Mouse (Mus musculus) ES-E14 (cell line): Measurements from ENCODE around the gene Ica1. TPM values are rescaled to one million over a fixed set of nuclear protein-coding genes. Genes with fewer than 3 reads are reported as not detected.
A peak's percentile ranks its signal among the peaks of the same experiment; 100 is the strongest.

Experiments
- DNase-seq: peaks from one replicate; pipeline ENCODE4 v3.0.0-alpha.2; 2013; ENCODE audit warnings: low read depth, low spot score
- H3K27ac ChIP-seq: 2 replicates; pipeline ENCODE4 v1.5.1; 2012; ENCODE audit warnings: low read depth, mild to moderate bottlenecking, low read length, moderate library complexity, mixed read lengths; ENCODE audit not compliant: poor library complexity, insufficient read depth, severe bottlenecking
- H3K36me3 ChIP-seq: 2 replicates; pipeline ENCODE4 v1.6.1; 2012; ENCODE audit warnings: mild to moderate bottlenecking, low read length, moderate library complexity, mixed read lengths; ENCODE audit not compliant: control insufficient read depth, poor library complexity, insufficient read depth, severe bottlenecking
- H3K4me1 ChIP-seq, 2 experiments: fragments of 150-350 bp in 1 of 2; sonication (generic) in 1 of 2; 2 replicates each; pipeline ENCODE4 v1.6.1; 2012; ENCODE audit warnings: low read length in 2 of 2, mild to moderate bottlenecking in 1 of 2, mixed read lengths in 1 of 2; ENCODE audit not compliant: control insufficient read depth in 2 of 2, insufficient read depth in 2 of 2, poor library complexity in 1 of 2
- H3K4me3 ChIP-seq, 2 experiments: fragments of 150-350 bp in 1 of 2; sonication (generic) in 1 of 2; 2 replicates each; pipeline ENCODE4 v1.5.1; 2012; ENCODE audit warnings: low read length in 2 of 2, low read depth in 1 of 2, mild to moderate bottlenecking in 1 of 2, mixed read lengths in 1 of 2; ENCODE audit not compliant: insufficient read depth in 1 of 2, poor library complexity in 1 of 2, severe bottlenecking in 1 of 2
- H3K9ac ChIP-seq: 2 replicates; pipeline ENCODE4 v1.6.1; 2012; ENCODE audit warnings: low read depth, mild to moderate bottlenecking, low read length, mixed read lengths; ENCODE audit not compliant: poor library complexity, insufficient read depth, severe bottlenecking
- H3K9me3 ChIP-seq: fragments of 150-350 bp; sonication (generic); 2 replicates; pipeline ENCODE4 v1.6.1; 2012; ENCODE audit warnings: low read depth, mild to moderate bottlenecking, low read length; ENCODE audit not compliant: control insufficient read depth, insufficient read depth
- CHD2 ChIP-seq: IDR thresholded peaks from 2 replicates; pipeline ENCODE4 v1.6.1; 2014; ENCODE audit warnings: mild to moderate bottlenecking, low read depth, low read length, inconsistent platforms
- HCFC1 ChIP-seq: IDR thresholded peaks from 2 replicates; pipeline ENCODE4 v1.6.1; 2012; ENCODE audit warnings: low read length, inconsistent platforms, borderline replicate concordance; ENCODE audit not compliant: insufficient read depth
- MAFK ChIP-seq: IDR thresholded peaks from 2 replicates; pipeline ENCODE4 v1.6.1; 2014; ENCODE audit warnings: mild to moderate bottlenecking, low read depth, low read length, inconsistent platforms; ENCODE audit not compliant: insufficient read depth
- ZC3H11A ChIP-seq: IDR thresholded peaks from 2 replicates; pipeline ENCODE4 v1.6.1; 2012; ENCODE audit warnings: low read depth, mild to moderate bottlenecking, inconsistent platforms, low read length, borderline replicate concordance
- ZNF384 ChIP-seq: IDR thresholded peaks from 2 replicates; pipeline ENCODE4 v1.6.1; 2012; ENCODE audit warnings: low read depth, low read length, inconsistent platforms
- in situ Hi-C, 2 experiments: fragments of 600-800 bp; cut with MboI; formaldehyde crosslinking; loops; one replicate each; pipeline ENCODE4 v1.15.1; 2025; ENCODE audit warnings: low sequenced_read_pairs in 2 of 2, inconsistent platforms in 1 of 2; ENCODE audit not compliant: unreplicated experiment in 2 of 2
- total RNA-seq: library from RNA; depleted of rRNA; stranded (reverse); fragments of 300-350 nt; gene quantifications from 2 replicates; pipeline ENCODE4 v1.2.3, GENCODE M21; 2012

The Ica1 gene
- total RNA-seq, 1 experiment: 3.5 TPM

DNA sequence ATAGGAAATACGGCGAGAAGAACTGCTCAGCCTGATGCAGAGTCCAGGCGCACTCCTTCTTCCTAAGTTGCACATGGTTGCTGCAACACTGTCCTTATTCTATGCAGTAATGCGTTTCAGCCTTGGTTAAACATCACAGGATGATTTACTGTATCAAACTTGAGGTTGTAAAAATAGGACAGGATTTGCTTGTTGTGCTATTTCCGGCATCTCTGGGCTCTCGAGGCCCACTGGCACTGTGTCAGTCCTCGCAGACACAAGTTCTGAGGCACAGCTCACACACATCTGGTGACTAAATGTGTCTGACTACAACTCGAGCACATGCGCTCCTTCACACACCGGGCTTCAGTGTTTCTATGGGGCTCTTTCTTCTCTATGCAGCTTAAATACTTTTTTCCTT, 94.9 kb downstream of the Ica1 start:
- TF ChIP-seq CHD2: no peak
- TF ChIP-seq MAFK: no peak
- TF ChIP-seq HCFC1: no peak
- no peak for TF ChIP-seq ZNF384
- TF ChIP-seq ZC3H11A: no peak
- H3K27ac ChIP-seq: no peak overlapping the region
- H3K36me3 ChIP-seq: no peaks in the 10 kb centered on the region
- no peaks in the 10 kb centered on the region for H3K9me3 ChIP-seq
- no peak for DNase-seq
- H3K4me3 ChIP-seq: no peak overlapping the region
- in situ Hi-C loops: no loop called here
- H3K4me1 ChIP-seq: no peaks in the 10 kb centered on the region
- H3K9ac ChIP-seq: no peak overlapping the region

DNA sequence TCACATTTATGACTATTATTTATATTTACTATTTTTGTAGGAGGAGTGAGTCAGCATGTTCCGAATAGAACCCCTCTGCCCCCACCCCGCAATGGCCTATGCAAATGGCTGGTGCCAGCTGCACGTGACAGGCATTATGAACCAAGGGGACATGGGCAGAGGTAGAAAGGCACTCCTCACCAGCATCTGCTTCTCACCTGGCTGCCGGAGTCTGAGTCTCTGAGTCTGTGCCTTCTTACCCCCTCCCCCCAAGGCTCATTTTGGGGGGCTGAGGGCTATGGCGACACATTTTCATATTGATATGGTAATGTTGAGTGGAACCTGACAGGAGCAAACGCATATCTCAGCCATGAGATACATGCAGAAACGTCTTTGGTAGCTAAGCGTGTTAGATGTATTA, 97.4 kb downstream of the Ica1 start:
- H3K4me3 ChIP-seq: no peak overlapping the region
- no peak overlapping the region for H3K27ac ChIP-seq
- H3K4me1 ChIP-seq: no peaks in the 10 kb centered on the region
- H3K9me3 ChIP-seq: no peaks in the 10 kb centered on the region
- in situ Hi-C loops: no loop called here
- no peak overlapping the region for H3K9ac ChIP-seq
- no peak for TF ChIP-seq ZNF384
- no peak for TF ChIP-seq MAFK
- no peak for TF ChIP-seq HCFC1
- no peak for TF ChIP-seq ZC3H11A
- no peak for TF ChIP-seq CHD2
- no peak for DNase-seq
- H3K36me3 ChIP-seq: no peaks in the 10 kb centered on the region

- Histone ChIP-seq H3K27ac (no peak overlapping the region), H3K36me3 (no peaks in the 10 kb centered on the region), H3K4me3 (no peak overlapping the region), H3K9me3 (no peaks in the 10 kb centered on the region), H3K4me1 (no peaks in the 10 kb centered on the region), H3K9ac (no peak overlapping the region)
- DNase-seq: no peak
- TF ChIP-seq ZNF384 (no peak), MAFK (peak; percentile 80), ZC3H11A (no peak), CHD2 (no peak), HCFC1 (no peak)
- in situ Hi-C loops: no loop called here
These were observed 105.3 kb downstream of the Ica1 start for GRCm38 (mm10) chr6:8673013-8673412.

- TF ChIP-seq ZNF384 (no peak), MAFK (no peak), CHD2 (no peak), ZC3H11A (no peak), HCFC1 (no peak)
- no peaks in the 10 kb centered on the region for H3K4me1 ChIP-seq
- no peaks in the 10 kb centered on the region for H3K9me3 ChIP-seq
- DNase-seq: no peak
- no peak overlapping the region for H3K4me3 ChIP-seq
- no peak overlapping the region for H3K9ac ChIP-seq
- H3K36me3 ChIP-seq: no peaks in the 10 kb centered on the region
- in situ Hi-C loops: no loop called here
- H3K27ac ChIP-seq: no peak overlapping the region
These were observed 108.9 kb downstream of the Ica1 start for GRCm38 (mm10) chr6:8669343-8669742.

- Histone ChIP-seq H3K27ac (no peak overlapping the region), H3K4me3 (no peak overlapping the region), H3K9ac (no peak overlapping the region), H3K36me3 (no peaks in the 10 kb centered on the region), H3K4me1 (no peaks in the 10 kb centered on the region), H3K9me3 (no peaks in the 10 kb centered on the region)
- in situ Hi-C loops: no loop called here
- no peak for TF ChIP-seq ZC3H11A
- no peak for DNase-seq
These were observed 110.1 kb downstream of the Ica1 start for GRCm38 (mm10) chr6:8668013-8668811.
